Mouse (Mus musculus) G1E (cell line): ENCODE results near the gene Mical3.

Source experiments
- CTCF ChIP-seq: IDR thresholded peaks from 2 replicates; pipeline ENCODE4 v1.5.1; 2012; ENCODE audit warnings: low read depth, low read length, inconsistent platforms, mixed read lengths
- POLR2AphosphoS5 ChIP-seq: IDR thresholded peaks from 2 replicates; pipeline ENCODE4 v1.6.1; 2012; ENCODE audit warnings: low read depth, low read length, inconsistent platforms; ENCODE audit not compliant: insufficient replicate concordance
- TAL1 ChIP-seq: conservative IDR thresholded peaks from 2 replicates; pipeline ENCODE4 v1.6.1; 2012; ENCODE audit warnings: low read depth, low read length, inconsistent platforms, mixed read lengths

DNA sequence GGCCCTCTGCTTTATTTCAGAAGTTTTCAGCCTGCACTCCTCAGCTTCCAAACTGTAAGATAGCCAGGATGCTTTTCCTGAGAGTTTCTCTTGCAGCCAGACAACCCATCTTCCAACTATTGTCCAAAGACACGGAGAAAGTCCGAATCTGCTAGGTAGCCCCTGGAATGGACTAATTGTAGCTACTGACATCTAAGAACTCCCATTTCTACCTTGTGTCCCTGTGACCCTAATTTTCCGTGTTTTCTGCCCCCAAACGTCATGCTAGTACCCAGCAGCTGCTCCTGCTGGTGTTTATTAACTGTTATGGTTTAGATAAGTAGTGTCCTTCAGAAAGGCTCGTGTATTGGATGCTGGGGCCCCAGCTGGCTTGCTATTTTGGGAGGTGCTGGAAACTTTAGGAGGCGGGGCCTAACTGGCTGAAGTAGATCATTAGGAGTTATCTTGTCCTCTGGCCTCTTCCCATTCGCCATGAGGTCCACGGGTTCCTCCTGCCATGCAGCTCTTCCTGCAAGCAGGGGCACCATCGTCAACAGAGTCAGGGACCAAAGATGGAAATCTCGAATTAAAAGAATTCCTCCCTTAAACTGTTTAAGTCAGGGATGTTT, 19.2 kb downstream of the Mical3 start:
- TF ChIP-seq CTCF (no peak), TAL1 (no peak), POLR2AphosphoS5 (no peak)
